Mouse (Mus musculus) liver (tissue): ENCODE measurements around the gene Chrm3.
"Not testable (repeated sequence)": the region's sequence is repeated elsewhere in the genome, so short reads cannot be mapped to it uniquely, and the experiment has no call there.

Experiments used
- DNase-seq: peaks from one replicate; pipeline ENCODE4 v3.0.0-alpha.2; 2020; ENCODE audit warnings: mixed read lengths

The Chrm3 gene

DNA sequence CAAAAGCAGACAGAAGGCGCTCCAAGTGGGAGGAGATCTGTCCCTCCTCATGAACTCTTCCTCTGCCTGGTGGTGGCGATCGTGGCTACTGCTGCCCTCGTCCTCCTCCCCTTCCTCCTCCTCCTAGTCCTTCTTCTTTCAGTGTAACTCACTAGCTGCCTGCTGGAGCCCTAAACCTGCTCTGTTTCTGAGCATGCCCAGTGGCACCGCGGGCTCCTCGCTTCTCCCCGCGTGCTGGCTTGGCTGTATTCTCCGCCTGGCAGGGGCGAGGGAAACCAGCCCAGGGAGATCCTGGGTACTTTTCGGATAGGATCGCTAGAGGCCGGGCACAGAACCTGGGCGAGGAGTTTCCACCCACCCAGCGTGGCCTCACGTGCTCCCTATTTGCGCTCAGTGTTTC lies at the start of gene Chrm3:
Chrm3 (minus strand) TSS at position 71 of the 400 bp plus-strand sequence.
- DNase-seq, result peak; percentile 17

DNA sequence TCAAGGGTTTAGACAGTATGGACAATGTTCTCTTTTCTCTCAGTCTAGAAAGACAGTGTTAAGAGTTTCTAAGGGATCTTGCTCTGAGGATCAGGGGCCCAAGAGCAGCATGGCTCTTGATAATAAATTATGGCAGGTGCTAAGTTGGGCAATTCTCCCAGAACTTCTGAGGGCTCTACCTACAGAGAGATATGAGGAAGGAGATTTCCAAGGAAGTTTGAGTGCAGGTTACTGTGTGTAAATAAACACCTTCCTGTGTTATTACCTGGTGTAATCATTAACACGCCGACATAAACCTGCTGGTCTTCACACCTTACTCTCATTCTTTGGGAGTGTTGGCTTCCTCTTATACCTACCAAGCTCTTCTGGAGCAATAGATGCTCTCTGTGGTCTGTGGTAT lies 33.7 kb upstream of the Chrm3 start:
- DNase-seq, result no peak

DNA sequence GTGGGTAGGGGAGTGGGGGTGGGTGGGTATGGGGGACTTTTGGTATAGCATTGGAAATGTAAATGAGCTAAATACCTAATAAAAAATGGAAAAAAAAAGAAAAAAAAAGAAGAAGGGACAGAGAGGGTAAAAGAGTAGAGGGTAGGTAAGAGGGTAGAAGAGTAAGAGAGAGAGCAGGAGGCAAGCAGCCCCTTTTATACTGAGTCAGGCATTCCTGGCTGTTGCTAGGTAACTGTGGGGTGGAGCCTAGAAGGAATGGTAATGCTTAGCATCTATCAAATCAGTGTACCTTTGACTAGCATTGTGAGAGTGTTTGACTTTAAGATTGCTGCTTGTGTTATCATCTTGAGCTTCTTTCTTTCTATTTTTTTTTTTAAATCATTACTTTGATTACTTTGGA lies 14.8 kb upstream of the Chrm3 start:
- not testable (repeated sequence) for DNase-seq

DNA sequence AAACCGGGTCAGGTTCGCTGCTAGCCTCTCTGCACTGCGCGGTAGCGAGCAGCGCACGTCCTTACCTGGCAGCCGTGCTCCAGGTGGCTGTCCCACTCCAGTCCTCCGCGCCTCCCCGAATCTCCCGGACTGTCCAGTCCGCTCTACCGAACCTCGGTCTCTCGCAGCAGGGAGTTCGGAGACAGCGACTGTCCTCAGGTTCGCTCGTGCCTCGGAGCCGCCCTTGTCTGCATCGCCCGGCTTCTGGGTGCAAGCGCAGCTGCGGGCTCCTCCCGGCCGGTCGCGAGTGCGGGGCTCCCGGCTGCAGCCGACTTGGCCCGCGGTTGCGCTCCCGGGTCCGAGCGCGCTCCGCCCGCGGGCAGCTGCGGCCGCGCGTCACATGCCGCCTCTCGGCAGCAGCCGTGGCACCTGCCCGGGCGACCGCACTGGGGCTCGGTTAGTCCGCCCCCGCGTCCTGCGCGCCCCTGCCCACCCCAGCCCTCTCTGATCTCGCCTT lies 400 bp downstream of the Chrm3 start:
- DNase-seq, result peak; percentile 3

DNA sequence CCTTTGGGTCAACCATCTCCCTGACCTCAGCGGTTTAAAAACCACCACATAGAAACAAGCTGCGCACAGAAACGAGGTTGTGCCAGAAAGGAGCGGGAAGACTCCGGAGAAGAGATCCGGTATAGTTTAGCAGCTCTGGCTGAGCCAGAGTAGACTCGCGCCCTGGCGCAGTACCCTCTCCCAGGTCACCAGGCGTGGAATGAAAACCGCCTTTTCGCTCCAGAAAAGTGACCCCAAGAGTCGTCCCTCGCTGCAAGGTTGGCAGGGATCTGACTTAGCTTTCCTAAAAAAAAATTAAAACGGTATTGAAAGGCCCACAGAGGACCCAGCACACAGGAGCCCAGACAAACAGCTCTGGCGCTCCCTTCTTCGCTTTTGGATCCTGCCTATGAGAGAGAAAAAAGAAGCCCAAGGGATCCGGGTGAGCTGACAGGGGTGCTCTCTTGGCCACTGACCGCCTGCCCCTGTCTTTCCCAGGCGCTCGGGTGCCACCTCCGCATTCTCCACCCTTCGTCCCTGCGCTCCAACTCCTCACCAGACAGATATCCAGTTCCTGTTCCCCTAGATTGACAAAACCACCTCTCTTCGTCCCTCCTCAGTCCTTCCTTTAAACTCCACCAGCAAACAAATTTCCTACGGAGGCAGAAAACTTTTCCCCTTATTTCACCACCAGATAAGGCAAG lies 990 bp downstream of the Chrm3 start:
- no peak for DNase-seq

DNA sequence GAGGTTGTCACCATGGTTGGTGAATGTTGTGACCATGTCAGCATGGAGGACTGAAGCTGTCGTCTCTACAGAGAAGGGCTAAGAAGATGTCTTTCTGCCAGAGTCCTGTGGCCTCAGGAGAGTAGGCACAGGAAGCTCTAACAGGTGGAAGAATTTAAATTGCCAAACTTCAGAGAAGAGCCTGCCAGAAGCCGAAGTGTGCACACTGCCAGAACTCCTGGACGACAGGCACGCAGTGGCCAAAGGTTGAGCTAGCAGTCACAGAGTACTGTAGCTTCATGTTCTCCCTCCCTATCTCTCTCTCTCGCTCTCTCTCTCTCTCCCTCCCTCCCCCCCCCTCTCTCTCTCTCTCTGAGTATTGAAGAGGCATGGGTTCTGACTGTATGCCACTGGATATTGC lies 4.9 kb downstream of the Chrm3 start:
- DNase-seq, result no peak

DNA sequence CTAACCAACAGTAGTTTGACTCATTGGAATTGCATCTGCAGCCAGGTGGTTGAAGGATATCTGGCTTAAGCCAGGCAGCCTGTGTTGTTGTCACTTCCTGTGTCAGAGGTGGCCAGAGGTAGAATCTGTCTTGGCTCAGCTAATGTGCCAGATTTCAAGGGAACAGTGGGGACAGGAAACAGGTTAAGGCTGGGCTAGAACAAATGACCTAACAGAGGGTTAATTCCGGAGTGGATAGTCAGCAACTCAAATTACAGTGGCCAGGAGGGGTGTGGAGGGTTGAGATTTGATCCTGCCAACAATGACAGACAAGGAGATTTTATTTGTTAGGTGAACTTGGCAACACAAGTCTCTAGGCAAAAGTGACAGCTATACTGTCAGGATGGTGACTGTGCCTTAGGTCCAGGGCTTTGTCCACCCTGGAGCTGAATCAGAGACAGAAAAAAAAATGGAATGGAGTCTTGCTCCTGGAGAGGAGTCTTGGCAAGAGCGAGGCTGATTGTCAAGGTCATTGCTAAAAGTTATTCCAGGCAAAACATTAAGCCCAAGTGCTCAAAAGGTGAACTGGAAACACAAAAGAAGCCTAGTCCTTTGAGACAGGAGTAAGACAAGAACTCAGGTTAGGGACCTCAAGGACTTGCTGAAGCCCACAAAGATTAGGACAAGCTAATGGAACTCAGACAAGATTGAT lies 5.6 kb downstream of the Chrm3 start:
- DNase-seq, result no peak

DNA sequence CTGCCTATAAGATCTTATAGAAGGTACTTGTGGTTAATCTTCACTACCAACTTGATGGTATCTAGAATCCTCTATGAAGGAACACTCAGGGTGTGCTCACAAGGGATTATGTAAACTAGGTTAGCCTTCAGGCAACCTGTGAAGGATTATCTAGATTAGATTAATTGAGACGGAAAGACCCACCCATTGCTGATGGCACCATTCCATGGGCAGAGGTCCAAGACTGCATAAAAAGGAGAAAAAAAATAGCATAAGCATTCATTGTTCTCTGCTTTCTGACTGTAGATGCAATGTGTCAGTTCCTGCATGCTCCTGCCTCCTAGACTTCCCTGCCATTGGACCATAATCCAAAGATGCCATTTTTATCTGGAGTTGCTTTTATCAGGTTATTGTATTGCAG lies 8.5 kb downstream of the Chrm3 start:
- DNase-seq, result no peak

DNA sequence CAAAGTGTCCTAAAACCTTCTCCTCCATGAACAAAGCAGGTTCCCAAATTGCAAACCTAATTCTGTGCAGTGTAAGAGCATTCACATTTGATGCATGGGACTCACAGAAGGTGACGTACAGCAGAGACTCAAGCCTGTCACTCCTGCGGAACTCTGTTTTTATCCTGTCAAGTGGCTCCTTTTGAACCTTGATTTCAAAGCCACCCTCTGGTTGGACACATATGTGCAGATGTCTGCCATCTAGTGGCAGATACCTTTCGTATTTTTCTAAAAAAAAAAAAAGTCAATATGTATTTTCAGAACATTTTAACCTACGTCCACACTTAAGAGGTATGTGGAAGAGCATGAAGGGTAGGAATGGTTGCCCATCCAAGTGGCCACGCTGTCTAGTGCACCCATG lies 16.3 kb downstream of the Chrm3 start:
- no peak for DNase-seq

DNA sequence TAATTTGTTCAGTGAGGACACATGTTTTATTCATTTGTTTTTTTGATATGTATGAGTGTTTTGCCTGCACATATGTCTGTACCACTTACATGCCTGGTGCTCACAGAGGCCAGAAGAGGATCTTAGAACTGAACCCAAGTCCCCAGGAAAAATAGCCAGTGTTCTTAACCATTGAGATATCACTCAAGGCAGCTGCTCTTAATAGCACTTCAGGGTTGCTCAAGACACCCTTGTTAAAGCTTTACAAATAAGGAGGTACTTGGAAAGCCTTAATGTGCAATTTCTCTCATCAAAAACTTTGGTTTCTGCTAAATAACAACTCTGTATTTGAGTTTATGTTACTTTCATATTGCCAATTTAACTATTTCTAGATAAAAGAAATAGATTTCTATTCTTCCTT lies 25.1 kb downstream of the Chrm3 start:
- DNase-seq, result no peak

DNA sequence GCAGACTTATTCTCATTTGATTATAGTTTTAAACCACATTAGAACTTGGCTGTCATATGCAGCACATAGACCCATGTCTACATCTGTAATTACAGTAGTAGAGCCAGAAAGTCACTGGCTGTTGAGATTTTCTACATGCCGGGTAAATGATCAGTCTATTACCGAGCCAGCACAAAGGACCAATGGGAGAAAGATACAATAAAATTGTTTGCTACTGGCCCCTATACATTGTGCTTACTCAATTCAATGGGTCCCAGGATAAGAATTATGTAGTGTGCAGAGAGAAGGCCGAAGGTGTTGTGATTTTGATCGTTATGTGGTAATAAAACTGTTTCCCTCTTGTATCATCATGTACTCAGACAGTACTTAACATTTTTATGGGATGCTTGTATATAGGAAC lies 27.9 kb downstream of the Chrm3 start:
- no peak for DNase-seq

DNA sequence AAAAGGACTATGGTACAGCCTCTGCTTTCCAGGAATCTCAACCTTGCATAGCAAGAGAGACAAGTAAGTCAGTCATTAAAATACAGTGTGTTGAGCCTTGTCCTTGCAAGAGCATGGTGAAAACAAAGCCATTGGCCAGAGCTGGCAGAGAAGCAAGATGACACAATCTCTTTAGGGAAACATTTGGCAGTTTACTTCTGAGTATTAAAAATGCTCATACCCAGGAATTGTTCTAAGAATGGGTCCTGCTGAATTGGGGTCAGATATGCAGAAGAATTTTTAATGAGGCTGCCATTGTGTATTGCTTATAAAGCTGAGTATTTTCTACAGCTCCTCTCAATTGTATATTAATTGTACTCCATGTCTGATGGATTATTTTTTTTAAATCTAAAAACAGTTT lies 50.8 kb downstream of the Chrm3 start:
- no peak for DNase-seq

DNA sequence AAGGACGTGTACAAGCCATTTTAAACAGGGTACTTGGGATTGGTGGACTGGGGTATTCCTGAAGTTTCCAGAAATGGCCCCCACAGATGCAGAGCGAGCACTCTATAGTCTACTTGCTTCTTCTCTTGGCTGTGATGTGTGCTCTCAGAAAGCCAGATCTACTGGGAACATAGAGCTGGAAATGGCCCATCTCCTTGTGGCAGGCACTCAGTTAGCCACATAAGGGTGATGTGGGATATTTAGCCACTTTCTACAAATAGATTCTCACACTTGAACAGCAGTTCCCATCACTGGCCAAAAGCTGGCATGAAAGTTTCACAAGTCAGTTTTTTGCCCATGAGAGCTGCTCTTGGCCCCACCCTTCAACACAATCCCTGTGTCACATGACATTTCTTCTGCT lies 65.5 kb downstream of the Chrm3 start:
- DNase-seq, result no peak

DNA sequence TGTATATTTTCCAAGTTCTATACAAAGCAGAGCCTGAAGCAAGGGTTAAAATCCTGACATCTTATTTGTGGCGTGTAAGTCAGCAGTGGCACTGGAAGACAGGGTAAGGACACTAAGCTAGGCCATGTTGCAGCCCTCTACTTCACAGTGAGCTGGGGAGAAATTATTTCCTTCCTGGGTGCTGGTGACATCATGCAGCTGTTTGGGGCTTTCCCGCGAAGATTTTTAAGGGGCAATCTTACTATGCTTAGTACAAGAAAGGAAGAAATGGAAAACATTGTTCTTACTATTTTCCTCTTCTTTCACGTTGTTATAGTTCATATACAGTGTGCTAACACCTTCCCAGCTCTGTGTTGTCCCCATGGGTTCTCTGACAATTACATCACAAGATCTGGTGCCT lies 76.3 kb downstream of the Chrm3 start:
- DNase-seq, result no peak

DNA sequence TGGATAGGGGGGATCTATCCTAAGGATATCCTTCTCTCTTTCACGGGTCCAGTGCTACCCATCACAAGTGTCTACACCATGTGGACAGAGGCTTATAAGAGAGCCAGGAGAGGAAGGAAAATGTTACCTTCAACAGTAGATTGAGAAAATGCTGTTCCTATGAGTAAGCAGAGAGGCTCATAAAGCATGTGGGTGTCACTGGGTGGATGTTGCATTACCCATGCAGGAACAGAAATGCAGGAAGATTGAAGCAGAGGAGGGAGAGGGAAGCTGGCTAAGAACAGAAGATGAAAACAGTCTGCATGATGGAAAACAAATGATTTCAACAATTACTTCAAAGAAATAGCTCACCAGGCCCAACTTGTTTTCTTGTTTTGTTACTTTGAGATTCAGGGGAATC lies 85.7 kb downstream of the Chrm3 start:
- no peak for DNase-seq

DNA sequence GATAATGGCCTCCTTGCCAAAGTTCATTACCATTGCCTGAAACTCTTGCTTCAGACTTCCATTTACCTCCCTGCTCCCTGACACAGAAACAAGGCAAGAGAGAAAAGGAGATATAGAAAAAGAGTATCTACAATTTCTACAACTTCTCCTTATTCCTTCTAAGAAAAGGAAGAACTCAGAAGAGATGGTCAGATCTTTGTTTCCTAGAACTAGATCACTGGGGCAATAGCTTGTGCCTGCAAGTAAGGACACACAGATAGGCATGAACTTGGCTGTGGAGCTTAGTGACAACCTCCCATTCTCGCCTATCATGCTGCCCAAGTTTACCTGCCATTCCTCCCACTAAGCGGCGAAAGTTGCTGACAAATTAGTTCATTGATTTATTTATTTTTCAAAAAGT lies 96.9 kb downstream of the Chrm3 start:
- DNase-seq, result no peak

DNA sequence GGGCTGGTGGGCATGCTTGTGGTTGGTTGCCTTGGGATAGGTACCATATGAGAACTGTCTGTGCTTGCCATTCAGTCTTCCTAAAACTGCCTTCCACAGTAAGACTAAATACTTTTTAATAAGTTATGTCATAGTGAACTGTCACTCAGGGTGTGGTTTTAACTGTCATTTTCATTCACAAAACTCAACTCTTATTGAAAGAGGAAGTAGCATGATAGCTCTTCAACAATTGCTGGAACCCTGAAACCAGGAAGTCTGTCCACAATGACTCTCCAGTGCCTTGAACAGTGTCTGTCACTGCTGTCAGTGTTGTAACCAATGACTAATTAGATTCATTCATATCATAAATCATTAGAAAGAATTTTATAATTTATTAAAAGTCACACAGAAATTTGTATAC lies 107.6 kb downstream of the Chrm3 start:
- DNase-seq, result no peak

DNA sequence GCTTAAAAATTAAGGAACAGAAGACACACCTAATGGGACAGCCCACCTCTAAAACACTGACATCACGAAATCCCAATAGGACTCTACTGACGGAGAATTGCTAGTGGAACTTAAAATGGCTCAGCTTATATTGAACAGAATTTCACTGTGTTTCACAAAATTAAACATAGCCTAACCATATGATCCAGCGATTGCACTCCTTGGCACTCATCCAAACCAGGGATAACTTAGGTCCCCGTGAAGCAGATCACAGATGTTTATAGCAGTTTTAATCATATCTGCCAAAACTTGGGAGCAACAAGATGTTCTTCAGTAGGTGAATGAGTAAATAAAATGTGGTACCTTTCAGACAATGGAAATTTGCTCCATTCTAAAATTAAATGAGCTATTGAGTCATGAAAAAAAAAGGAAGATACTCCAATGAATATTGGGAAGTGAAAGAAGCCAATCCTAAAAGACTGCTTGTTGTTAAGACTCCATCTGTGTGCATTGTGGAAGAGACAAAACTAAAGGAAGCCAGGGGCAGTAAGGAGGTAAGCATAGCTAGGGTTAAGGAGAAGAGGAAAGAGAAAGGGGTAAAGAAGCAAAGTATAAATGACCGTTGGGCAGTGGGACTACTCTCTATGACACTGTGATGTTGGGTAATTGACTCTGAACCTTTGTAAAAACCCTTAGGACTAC lies 109.0 kb downstream of the Chrm3 start:
- DNase-seq, result no peak

DNA sequence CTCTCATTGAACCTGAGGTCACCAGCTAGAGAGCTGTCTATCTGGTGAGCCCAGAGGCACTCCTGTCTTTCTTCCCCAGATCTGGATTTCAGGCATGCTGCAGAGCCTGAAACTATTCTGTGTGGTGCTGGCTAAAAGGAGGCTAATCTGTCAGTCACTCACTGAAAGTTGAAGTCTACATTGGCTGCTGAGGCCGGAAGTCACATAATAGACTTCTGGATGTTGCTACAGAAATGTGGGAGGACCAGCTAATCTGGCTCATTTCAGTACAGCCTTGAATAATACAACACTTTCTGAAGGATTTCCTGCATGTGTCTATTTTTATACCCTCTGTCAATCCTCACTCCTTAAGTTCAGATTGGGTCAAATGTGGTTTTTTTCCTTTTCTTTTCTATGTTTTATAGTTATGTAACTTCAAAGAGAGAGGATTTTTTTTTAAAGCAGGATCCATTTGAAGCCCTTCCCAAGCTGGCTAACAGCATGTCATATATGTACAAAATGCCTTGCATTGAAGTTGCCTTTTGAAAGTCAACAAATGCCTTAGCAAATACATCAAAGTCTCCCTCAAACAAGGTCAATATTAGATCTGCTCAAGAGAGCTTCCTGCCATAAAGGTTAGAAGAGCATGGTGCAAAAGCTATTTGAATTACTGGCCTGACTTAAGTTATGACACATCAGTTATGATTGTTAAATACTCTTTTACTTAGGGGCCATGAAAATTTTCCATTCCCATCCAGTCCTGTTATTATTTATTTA lies 116.2 kb downstream of the Chrm3 start:
- DNase-seq, result no peak

DNA sequence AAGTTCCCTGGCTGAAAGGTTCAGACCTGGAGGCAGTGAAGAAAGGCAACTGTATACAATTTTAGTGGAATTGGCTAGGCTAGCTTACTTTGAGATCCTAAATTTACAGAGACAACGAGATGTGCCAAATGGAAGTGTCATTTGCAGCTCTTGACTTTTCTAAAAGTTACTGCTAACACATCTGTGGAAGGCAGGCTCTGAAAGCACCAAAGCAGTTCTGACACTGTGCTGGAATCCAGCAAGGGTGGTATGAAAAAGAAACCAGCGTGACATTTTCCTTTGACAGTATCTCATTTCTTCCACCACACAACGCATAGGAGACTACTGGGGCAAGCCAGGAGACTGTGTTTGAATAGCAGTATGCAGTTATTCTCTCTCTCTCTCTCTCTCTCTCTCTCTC lies 120.4 kb downstream of the Chrm3 start:
- no peak for DNase-seq

DNA sequence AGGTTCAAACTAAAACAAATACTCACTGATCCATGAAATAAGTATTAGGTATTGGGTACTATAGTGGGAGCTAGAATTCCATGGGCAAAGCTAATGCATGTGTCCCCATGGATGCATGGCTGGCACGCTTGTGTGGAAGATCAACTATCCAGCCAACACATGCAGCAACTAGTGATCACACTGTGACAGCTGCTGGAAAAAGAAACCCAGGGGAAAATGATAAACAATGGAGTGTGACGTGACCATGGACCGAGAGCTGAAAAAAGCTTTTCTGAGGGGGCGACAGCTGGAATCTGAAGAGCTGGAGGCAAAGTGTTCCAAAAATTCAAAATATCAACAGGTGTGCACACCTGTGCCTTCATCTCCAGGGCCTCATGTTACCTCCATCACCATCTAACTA lies 120.8 kb downstream of the Chrm3 start:
- no peak for DNase-seq

DNA sequence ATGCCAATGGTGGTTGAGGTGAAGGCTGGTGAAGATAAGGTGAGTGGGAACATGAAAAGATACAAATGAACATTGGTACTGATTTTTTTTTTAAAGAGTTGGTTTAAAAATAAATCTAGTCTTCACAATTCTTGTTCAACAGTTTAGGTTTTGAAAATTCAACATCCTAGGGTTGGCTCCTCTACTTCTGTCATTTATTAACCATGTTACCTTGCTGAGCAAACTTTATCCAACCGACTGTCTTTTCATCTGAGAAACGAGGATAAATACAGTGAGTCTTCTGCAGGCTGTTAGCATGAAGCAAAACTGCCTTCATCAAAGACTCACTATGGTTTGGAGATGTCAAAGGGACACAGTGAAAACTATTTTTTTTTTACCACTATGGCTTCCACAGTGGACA lies 123.0 kb downstream of the Chrm3 start:
- no peak for DNase-seq

DNA sequence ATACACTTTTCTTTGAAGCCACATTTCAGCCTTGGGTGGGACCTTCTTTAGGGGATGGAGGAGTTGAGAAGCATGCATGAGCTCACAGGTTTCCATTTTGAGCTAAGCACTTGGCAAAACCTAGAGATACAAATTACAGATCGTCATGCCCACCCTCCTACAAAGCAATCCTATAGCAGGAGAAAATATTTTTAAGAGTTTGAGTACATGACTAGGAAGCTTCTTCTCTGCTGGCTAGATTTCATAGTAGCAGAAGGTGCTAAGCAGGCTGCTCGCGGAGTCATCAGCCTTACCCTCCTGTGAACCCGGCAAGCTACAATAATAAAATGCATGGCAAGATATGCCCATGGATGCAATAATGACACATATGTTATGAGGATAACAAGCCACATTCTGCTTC lies 124.4 kb downstream of the Chrm3 start:
- no peak for DNase-seq
